Mouse (Mus musculus): Measurements from ENCODE around the gene Nlrp9a.
"Not testable (repeated sequence)": the region's sequence is repeated elsewhere in the genome, so short reads cannot be mapped to it uniquely, and the experiment has no call there.

The Nlrp9a gene

DNA sequence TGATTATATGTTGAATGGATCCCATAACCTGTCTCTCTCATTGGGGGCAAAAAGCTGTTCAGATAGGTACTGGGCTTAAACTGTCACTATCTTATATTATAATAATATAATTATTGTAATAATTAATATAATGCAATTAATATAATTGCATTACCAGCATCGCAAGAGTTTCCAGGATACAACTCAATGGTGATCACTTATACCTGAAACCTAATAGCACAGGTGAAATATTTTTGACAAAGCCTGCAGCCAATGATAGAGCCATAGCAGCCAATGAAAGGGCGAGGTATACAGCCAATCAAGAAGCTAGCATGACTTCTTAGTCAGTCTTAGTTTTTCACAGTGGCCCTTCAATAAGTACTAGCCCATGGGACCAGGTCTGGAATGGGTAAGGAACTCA lies at the start of gene Nlrp9a:
Nlrp9a (plus strand) TSS at position 301 of the 400 bp plus-strand sequence.
- not testable (repeated sequence) for DNase-seq

DNA sequence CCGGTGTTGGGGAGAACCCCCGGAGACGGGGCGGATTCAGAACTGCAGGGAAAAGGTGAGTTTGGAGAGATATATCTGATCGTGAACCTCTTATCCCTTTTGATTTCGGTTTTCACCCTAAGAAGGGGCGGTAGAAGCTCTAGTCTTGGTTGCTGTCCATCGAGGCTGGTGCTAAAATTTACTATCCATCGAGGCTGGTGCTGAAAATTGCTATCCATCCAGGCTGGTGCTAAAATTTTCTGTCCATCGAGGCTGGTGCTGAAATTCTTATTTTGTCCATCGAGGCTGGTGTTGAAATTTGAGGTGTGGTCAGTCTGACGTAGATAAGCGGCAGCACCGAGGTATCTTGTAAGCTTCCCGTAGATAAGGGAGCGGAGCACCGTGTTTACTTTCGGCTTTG lies 45.3 kb upstream of the Nlrp9a start:
- not testable (repeated sequence) for DNase-seq

GRCm38 (mm10) chr7:26589077-26589476 lies 54.3 kb downstream of the Nlrp9a start:
- no peak for DNase-seq

- no peak for DNase-seq
These were observed 55.0 kb downstream of the Nlrp9a start for GRCm38 (mm10) chr7:26589774-26590173.

DNA sequence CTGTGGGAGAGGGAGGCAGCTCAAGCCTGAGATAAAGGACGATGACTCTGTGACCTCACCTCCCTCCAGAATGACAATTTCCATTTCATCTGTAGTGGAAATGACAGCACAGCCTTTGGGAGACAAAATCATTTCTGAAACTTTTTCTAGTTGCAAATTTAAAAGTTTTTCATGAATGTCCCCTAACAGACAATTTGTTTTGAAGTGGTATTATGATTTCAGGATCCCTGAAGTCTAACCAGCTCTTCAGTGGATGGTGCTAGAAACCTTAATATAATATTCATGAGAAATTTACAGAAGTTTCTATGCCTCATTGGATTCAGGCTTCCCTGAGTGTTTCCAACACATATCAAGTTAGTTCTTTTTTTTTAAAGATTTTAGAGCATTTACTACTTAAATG lies 83.5 kb downstream of the Nlrp9a start, which contains the start of gene Vmn1r185:
Vmn1r185 (minus strand) TSS at position 101 of the 400 bp plus-strand sequence.
- not testable (repeated sequence) for DNase-seq
